Comparison of ENCODE assay signal across 9 mouse cellular contexts in genomic region chr3:82364988-82365387, GRCm38 (mm10). TPM values are rescaled to one million over a fixed set of nuclear protein-coding genes. Genes with fewer than 3 reads are reported as not detected.
DNase-seq lines count a peak whose midpoint lies in the region; ATAC-seq and TF ChIP-seq lines count a peak whose summit lies in the region.
"Had no signal": no experiment of that assay in that cellular context is flagged by ENCODE, and none has a peak within 500 bp of the region (broad histone marks: within the 10 kb centered on the region; RNA-seq: fewer than 3 reads in every experiment).

No protein-coding gene starts in this region.

- no peak for TF ChIP-seq POLR2A in liver, adult 2 months (IDR thresholded peaks at IDR 0.05; ENCODE audit: extremely low read depth, insufficient read depth, low read length)

- H3K27me3 ChIP-seq in liver, adult 2 months (ENCODE audit: control insufficient read depth, insufficient read depth, low read length), result no peaks in the 10 kb centered on the region
- no peaks in the 10 kb centered on the region for H3K27me3 ChIP-seq in liver, embryonic 11.5 days (replicated peaks; ENCODE audit: control insufficient read depth, insufficient read depth, low read length)
- H3K27me3 ChIP-seq in liver, embryonic 14.5 days (ENCODE audit: control insufficient read depth, insufficient read depth, low read length), result no peaks in the 10 kb centered on the region
- no peaks in the 10 kb centered on the region for H3K27me3 ChIP-seq in stomach, embryonic 16.5 days (ENCODE audit: control insufficient read depth, insufficient read depth, low read length)
- H3K27me3 ChIP-seq: neural tube, embryonic 13.5 days had no signal

- no peak overlapping the region for H3K4me2 ChIP-seq in liver, embryonic 11.5 days
- no peak overlapping the region for H3K4me2 ChIP-seq in liver, embryonic 14.5 days (ENCODE audit: low read depth)
- no peak overlapping the region for H3K4me2 ChIP-seq in stomach, embryonic 16.5 days (ENCODE audit: low read depth, low read length)
- H3K4me2 ChIP-seq: neural tube, embryonic 13.5 days had no signal

- no peak for DNase-seq in liver, adult 2 months (ENCODE audit: extremely low read depth, low read depth, low spot score)
- no peak for DNase-seq in liver, embryonic 11.5 days (ENCODE audit: low spot score)
- peak; percentile 78 for DNase-seq in NIH3T3 (ENCODE audit: low read depth)
- peak; percentile 61 for DNase-seq in embryo, embryonic 11 days
- no peak for DNase-seq in liver, embryonic 14.5 days (ENCODE audit: low read depth in 3 of 3, low spot score in 3 of 3)
- DNase-seq in left cerebral cortex, adult 9 months (ENCODE audit: low spot score in 2 of 2), result no peak
- DNase-seq in natural killer cell, adult 2 months (ENCODE audit: low spot score in 2 of 2), result no peak

- TF ChIP-seq EP300 in liver, embryonic 14.5 days (IDR thresholded peaks at IDR 0.05; ENCODE audit: low read depth), result no peak

- WGBS in liver, adult 2 months, result 27% methylated on average over 4 of the region's 4 CpGs
- WGBS in liver, embryonic 11.5 days, result 47% methylated on average over 4 of the region's 4 CpGs
- WGBS in liver, embryonic 14.5 days (ENCODE audit: insufficient replicate concordance), result 33% methylated on average over 4 of the region's 4 CpGs
- 29% methylated on average over 4 of the region's 4 CpGs for WGBS in stomach, embryonic 16.5 days

- H3K9me3 ChIP-seq in liver, embryonic 11.5 days (ENCODE audit: control insufficient read depth, low read length), result no peaks in the 10 kb centered on the region
- H3K9me3 ChIP-seq in liver, embryonic 14.5 days (ENCODE audit: control insufficient read depth, low read length), result no peaks in the 10 kb centered on the region
- no peaks in the 10 kb centered on the region for H3K9me3 ChIP-seq in stomach, embryonic 16.5 days (replicated peaks; ENCODE audit: control insufficient read depth, low read length)
- H3K9me3 ChIP-seq: neural tube, embryonic 13.5 days had no signal

- TF ChIP-seq CTCF in liver, adult 2 months (IDR thresholded peaks at IDR 0.05; ENCODE audit: low read depth, low read length), result peak; percentile 75
- TF ChIP-seq CTCF in liver, embryonic 14.5 days (IDR thresholded peaks at IDR 0.05; ENCODE audit: low read depth), result peak; percentile 79

- no peak overlapping the region for H3K4me3 ChIP-seq in liver, adult 2 months (ENCODE audit: insufficient read depth, low read depth, low read length)
- H3K4me3 ChIP-seq in liver, embryonic 11.5 days (ENCODE audit: low read depth, low read length), result no peak overlapping the region
- no peak overlapping the region for H3K4me3 ChIP-seq in liver, embryonic 14.5 days (ENCODE audit: insufficient read depth in 1 of 2, low read depth in 2 of 2, low read length in 2 of 2)
- no peak overlapping the region for H3K4me3 ChIP-seq in stomach, embryonic 16.5 days (replicated peaks; ENCODE audit: low read length)
- H3K4me3 ChIP-seq: neural tube, embryonic 13.5 days had no signal

- no peak overlapping the region for H3K9ac ChIP-seq in liver, adult 2 months (ENCODE audit: low read depth, low read length)
- H3K9ac ChIP-seq in liver, embryonic 11.5 days (ENCODE audit: low read depth, low read length), result no peak overlapping the region
- H3K9ac ChIP-seq in liver, embryonic 14.5 days (replicated peaks), result no peak overlapping the region
- no peak overlapping the region for H3K9ac ChIP-seq in stomach, embryonic 16.5 days (ENCODE audit: low read length)
- H3K9ac ChIP-seq: neural tube, embryonic 13.5 days had no signal

- no peak for ATAC-seq in liver, embryonic 11.5 days (replicated peaks; ENCODE audit: low FRiP score)
- ATAC-seq in liver, embryonic 14.5 days (ENCODE audit: insufficient read depth), result no peak
- ATAC-seq in stomach, embryonic 16.5 days (ENCODE audit: insufficient read depth, low FRiP score), result no peak

- H3K4me1 ChIP-seq in liver, adult 2 months (ENCODE audit: control insufficient read depth, insufficient read depth, low read length), result no peaks in the 10 kb centered on the region
- no peaks in the 10 kb centered on the region for H3K4me1 ChIP-seq in liver, embryonic 11.5 days (replicated peaks; ENCODE audit: control insufficient read depth, insufficient read depth, low read length)
- no peaks in the 10 kb centered on the region; a peak in 1 of 4 replicates for H3K4me1 ChIP-seq in liver, embryonic 14.5 days (replicated peaks; ENCODE audit: control insufficient read depth in 2 of 2, insufficient read depth in 2 of 2, low read length in 1 of 2)
- no peaks in the 10 kb centered on the region for H3K4me1 ChIP-seq in stomach, embryonic 16.5 days (ENCODE audit: control insufficient read depth, insufficient read depth, low read length)

- no peak overlapping the region for H3K27ac ChIP-seq in liver, adult 2 months (replicated peaks; ENCODE audit: insufficient read depth, low read depth, low read length)
- H3K27ac ChIP-seq in liver, embryonic 11.5 days (ENCODE audit: low read depth, low read length), result no peak overlapping the region
- H3K27ac ChIP-seq in liver, embryonic 14.5 days, result no peak overlapping the region
- peak overlapping the region; percentile 51; the same call in 1 of the 2 replicates for H3K27ac ChIP-seq in stomach, embryonic 16.5 days (ENCODE audit: low read length)
- H3K27ac ChIP-seq: neural tube, embryonic 13.5 days had no signal

- no peaks in the 10 kb centered on the region for H3K36me3 ChIP-seq in liver, adult 2 months (ENCODE audit: control insufficient read depth, insufficient read depth, low read length)
- H3K36me3 ChIP-seq in liver, embryonic 11.5 days (ENCODE audit: control insufficient read depth, insufficient read depth, low read length), result no peaks in the 10 kb centered on the region
- H3K36me3 ChIP-seq in liver, embryonic 14.5 days (replicated peaks; ENCODE audit: control insufficient read depth, insufficient read depth, low read depth), result no peaks in the 10 kb centered on the region
- 0 out of 2 replicates have a peak, but pooled peaks cover 3% of the 10 kb centered on the region for H3K36me3 ChIP-seq in stomach, embryonic 16.5 days (ENCODE audit: control insufficient read depth, insufficient read depth, low read length)

- no peaks in the 10 kb centered on the region for H3K79me2 ChIP-seq in liver, adult 2 months (ENCODE audit: control insufficient read depth, insufficient read depth, low read length)

RNA-seq across cellular contexts. Expression of gene Map9, which starts 7.1 kb away (rescaled TPM):
- total RNA-seq in liver, adult 2 months (2014; rRNA removed), result 0.13 and 0.28 TPM in 2 replicates
- 0.04 and 0.05 TPM in 2 replicates for polyA plus RNA-seq in liver, adult 2 months (2012; rRNA removed)
- polyA plus RNA-seq in liver, embryonic 11.5 days (2014; fragmentation: Nextera tagmentation; extraction: Ambion mirVana), result 1.5 and 1.8 TPM in 2 replicates
- polyA plus RNA-seq in liver, embryonic 14.5 days (2012; rRNA removed), result 0.06 and 0.08 TPM in 2 replicates
- 0.05 and 0.28 TPM in 2 replicates for polyA plus RNA-seq in liver, embryonic 14.5 days (2014; fragmentation: Nextera tagmentation; extraction: Ambion mirVana)
- 5.5 and 6.6 TPM in 2 replicates for polyA plus RNA-seq in stomach, embryonic 16.5 days (2015; fragmentation: Nextera tagmentation; extraction: Ambion mirVana)

Comparison
In these comparisons a context has a peak if more than half of its experiments do, and no peak if none do; other contexts are left out.
1. DNase-seq: peak in NIH3T3 (single experiment) and embryo, embryonic 11 days (single experiment); none in liver, adult 2 months (single experiment), liver, embryonic 11.5 days (single experiment), liver, embryonic 14.5 days (0 of 3), left cerebral cortex, adult 9 months (0 of 2) and natural killer cell, adult 2 months (0 of 2).